Mouse (Mus musculus) testis, adult 2 months (tissue): ENCODE results near the gene Maml2.

Source experiments
- CTCF ChIP-seq: fragments of 200-500 bp; IDR thresholded peaks from 2 replicates; pipeline ENCODE4 v1.5.1; 2012; ENCODE audit warnings: low read depth, mild to moderate bottlenecking, inconsistent platforms, low read length, moderate library complexity; ENCODE audit not compliant: control insufficient read depth, insufficient read depth, insufficient replicate concordance
- POLR2A ChIP-seq: fragments of 200-500 bp; IDR thresholded peaks from 2 replicates; pipeline ENCODE4 v1.6.1; 2012; ENCODE audit warnings: low read depth, mild to moderate bottlenecking, inconsistent platforms, low read length, moderate library complexity; ENCODE audit not compliant: control insufficient read depth

DNA sequence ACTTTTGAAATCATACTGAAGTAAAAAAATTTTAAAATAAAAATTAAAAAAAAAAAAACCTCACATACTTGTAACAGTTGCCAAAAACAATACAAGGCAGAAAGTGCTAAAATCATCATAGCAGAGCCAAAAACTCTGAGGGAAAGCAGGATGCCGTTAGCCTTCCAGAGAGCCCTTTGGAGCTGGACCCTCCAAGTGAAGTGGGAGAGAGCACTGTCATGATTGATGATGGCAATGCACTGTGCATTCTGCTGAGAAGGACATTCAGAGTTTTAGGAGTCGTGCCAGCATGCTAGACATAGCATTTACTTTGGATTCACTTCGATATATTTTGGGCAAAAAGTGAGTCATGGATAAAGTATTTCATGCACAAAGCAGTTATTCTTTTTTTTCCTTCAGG, 313.8 kb downstream of the Maml2 start:
- no peak for TF ChIP-seq POLR2A
- TF ChIP-seq CTCF = no peak
